Mouse (Mus musculus): ENCODE measurements at regions not wholly inside any gene's neighbourhood (a gene's known extent, or its start where the extent isn't known, plus 50 kb on each side); places are given as distances from the start of the nearest gene placed in this dataset.

GRCm38 (mm10) chr5:100218256-100218851, 58.7 kb upstream of the Tmem150c start:
- TF ChIP-seq NANOG (IDR thresholded peaks at IDR 0.05; ENCODE audit: borderline replicate concordance, low read length): no peak
- TF ChIP-seq CTCF (conservative IDR thresholded peaks at IDR 0.05; ENCODE audit: low read length): no peak

Data from E14TG2a.4 (cell line).